Comparison of ENCODE assay signal across 30 mouse cellular contexts in genomic region chr6:146976446-146976845, GRCm38 (mm10). TPM values are rescaled to one million over a fixed set of nuclear protein-coding genes. Genes with fewer than 3 reads are reported as not detected.
DNase-seq lines count a peak whose midpoint lies in the region; ATAC-seq and TF ChIP-seq lines count a peak whose summit lies in the region.
"Had no signal": no experiment of that assay in that cellular context is flagged by ENCODE, and none has a peak within 500 bp of the region (broad histone marks: within the 10 kb centered on the region; RNA-seq: fewer than 3 reads in every experiment).

No protein-coding gene starts in this region.

- no peaks in the 10 kb centered on the region for H3K27me3 ChIP-seq in heart, embryonic 12.5 days (replicated peaks)
- no peaks in the 10 kb centered on the region for H3K27me3 ChIP-seq in heart, embryonic 16.5 days (ENCODE audit: control insufficient read depth, insufficient read depth, low read length)
- H3K27me3 ChIP-seq in heart, adult 2 months (ENCODE audit: control insufficient read depth, insufficient read depth, low read length), result no peaks in the 10 kb centered on the region
- H3K27me3 ChIP-seq: embryonic facial prominence, embryonic 13.5 days; forebrain, embryonic 12.5 days; forebrain, embryonic 15.5 days had no signal

- 53% methylated on average over 8 of the region's 8 CpGs for WGBS in heart, embryonic 12.5 days
- WGBS in heart, embryonic 16.5 days, result 58% methylated on average over 8 of the region's 8 CpGs
- WGBS in heart, adult 2 months, result 72% methylated on average over 8 of the region's 8 CpGs

- H3K4me1 ChIP-seq in heart, embryonic 12.5 days (replicated peaks), result peaks cover 52% of the 10 kb centered on the region
- peaks cover 38% of the 10 kb centered on the region for H3K4me1 ChIP-seq in heart, embryonic 16.5 days (ENCODE audit: control insufficient read depth, insufficient read depth, low read length)
- peaks cover 5% of the 10 kb centered on the region for H3K4me1 ChIP-seq in heart, adult 2 months (ENCODE audit: control insufficient read depth, insufficient read depth, low read length)

- peak; percentile 75 for DNase-seq in heart, adult 11 months
- no peak for DNase-seq in heart, postnatal 4 days
- no peak for DNase-seq in heart, postnatal 10 days
- DNase-seq in heart, adult 2 months, result no peak
- peak; percentile 10 for DNase-seq in testis, postnatal 10 days (ENCODE audit: low spot score)
- DNase-seq in testis, postnatal 14 days (ENCODE audit: low spot score), result no peak
- DNase-seq: adrenal gland, adult 8-10 months; adrenal gland, postnatal 25 days; cerebellum, adult 11-12 months; cerebellum, adult 8-10 months; cerebellum, postnatal 10 days; cerebellum, postnatal 36 days; embryo, embryonic 11 days; gastrocnemius, postnatal 25 days; kidney, adult 18-20 months had no signal

- H3K79me2 ChIP-seq in heart, adult 2 months (replicated peaks; ENCODE audit: control insufficient read depth, insufficient read depth, low read length), result no peaks in the 10 kb centered on the region

- no peak overlapping the region for H3K4me2 ChIP-seq in heart, embryonic 12.5 days
- no peak overlapping the region for H3K4me2 ChIP-seq in heart, embryonic 16.5 days (ENCODE audit: low read depth, low read length)
- H3K4me2 ChIP-seq: embryonic facial prominence, embryonic 13.5 days; forebrain, embryonic 12.5 days; forebrain, embryonic 15.5 days; hindbrain, embryonic 14.5 days had no signal

- H3K4me3 ChIP-seq in heart, embryonic 12.5 days, result no peak overlapping the region
- H3K4me3 ChIP-seq in heart, embryonic 16.5 days (ENCODE audit: low read length), result no peak overlapping the region
- H3K4me3 ChIP-seq in heart, adult 2 months, result no peak overlapping the region
- H3K4me3 ChIP-seq: embryonic facial prominence, embryonic 10.5 days; embryonic facial prominence, embryonic 13.5 days; erythroblast, embryonic 14.5 days; forebrain, embryonic 12.5 days; forebrain, embryonic 15.5 days had no signal

- TF ChIP-seq CTCF in heart, adult 2 months (IDR thresholded peaks at IDR 0.05), result no peak

- H3K36me3 ChIP-seq in heart, embryonic 12.5 days, result peaks cover 13% of the 10 kb centered on the region
- H3K36me3 ChIP-seq in heart, embryonic 16.5 days (ENCODE audit: control insufficient read depth, insufficient read depth), result 0 out of 2 replicates have a peak, but pooled peaks cover 2% of the 10 kb centered on the region
- peaks cover 5% of the 10 kb centered on the region; the same call in 1 of the 2 replicates for H3K36me3 ChIP-seq in heart, adult 2 months (ENCODE audit: control insufficient read depth, insufficient read depth, low read length)
- H3K36me3 ChIP-seq: embryonic facial prominence, embryonic 10.5 days; forebrain, embryonic 12.5 days; forebrain, embryonic 15.5 days had no signal

- no peaks in the 10 kb centered on the region for H3K9me3 ChIP-seq in heart, embryonic 12.5 days (replicated peaks)
- no peaks in the 10 kb centered on the region for H3K9me3 ChIP-seq in heart, embryonic 16.5 days (replicated peaks; ENCODE audit: control insufficient read depth, low read length)
- H3K9me3 ChIP-seq: embryonic facial prominence, embryonic 10.5 days; embryonic facial prominence, embryonic 13.5 days; forebrain, embryonic 12.5 days; forebrain, embryonic 15.5 days had no signal

- TF ChIP-seq POLR2A in heart, adult 2 months (IDR thresholded peaks at IDR 0.05; ENCODE audit: insufficient read depth, low read depth, low read length), result no peak

- no peak overlapping the region for H3K9ac ChIP-seq in heart, embryonic 12.5 days
- H3K9ac ChIP-seq in heart, embryonic 16.5 days (ENCODE audit: low read length), result no peak overlapping the region
- H3K9ac ChIP-seq in heart, adult 2 months (ENCODE audit: low read depth, low read length), result no peak overlapping the region
- H3K9ac ChIP-seq: embryonic facial prominence, embryonic 13.5 days; forebrain, embryonic 12.5 days; forebrain, embryonic 15.5 days; hindbrain, embryonic 14.5 days had no signal

- ATAC-seq in heart, embryonic 12.5 days (ENCODE audit: insufficient number of reproducible peaks, low FRiP score), result no peak
- ATAC-seq in heart, embryonic 16.5 days (replicated peaks; ENCODE audit: extremely low read depth, insufficient read depth, low FRiP score), result no peak
- ATAC-seq: activated CD4-positive, CD25-positive, alpha-beta regulatory T cell, adult 4 months; forebrain, embryonic 15.5 days; hindbrain, postnatal 0 days; inflammation-experienced regulatory T-cells, adult 6 months; intestine, embryonic 16.5 days had no signal

- 0 out of 2 replicates have a peak overlapping the region, but pooled peaks have one; percentile 13 for H3K27ac ChIP-seq in heart, embryonic 12.5 days (ENCODE audit: poor library complexity, severe bottlenecking)
- peak overlapping the region; percentile 21; the same call in 1 of the 2 replicates for H3K27ac ChIP-seq in heart, embryonic 16.5 days (ENCODE audit: low read length)
- H3K27ac ChIP-seq in heart, adult 2 months, result no peak overlapping the region
- H3K27ac ChIP-seq: embryonic facial prominence, embryonic 10.5 days; embryonic facial prominence, embryonic 13.5 days; forebrain, embryonic 12.5 days; forebrain, embryonic 15.5 days; hindbrain, embryonic 14.5 days; hindbrain, postnatal 0 days had no signal

- intact Hi-C loops in heart, postnatal 10 days (cut with DNase I), result no loop called here
- intact Hi-C loops in heart, adult 2 months (cut with DNase I), result no loop called here

- no peak for TF ChIP-seq EP300 in heart, adult 2 months (IDR thresholded peaks at IDR 0.05; ENCODE audit: insufficient read depth, low read depth, low read length)

RNA-seq across cellular contexts. Expression of gene 1700034J05Rik, which starts 22.2 kb away (rescaled TPM):
- total RNA-seq in heart, postnatal 4 days (2021), result not detected
- polyA plus RNA-seq in heart, embryonic 12.5 days (2016; fragmentation: Nextera tagmentation; extraction: Ambion mirVana), result 0.17 and 0.23 TPM in 2 replicates
- total RNA-seq in heart, postnatal 10 days (2021), result not detected
- polyA plus RNA-seq in heart, embryonic 16.5 days (2015; fragmentation: Nextera tagmentation; extraction: Ambion mirVana), result 0.09 and 0.12 TPM in 2 replicates
- not detected for total RNA-seq in heart, adult 2 months (2021)
- polyA plus RNA-seq in heart, adult 2 months (2012; rRNA removed), result not detected in 2 replicates
- total RNA-seq: adrenal gland, adult 8-10 months; adrenal gland, postnatal 25 days; gastrocnemius, adult 8-10 months; gastrocnemius, postnatal 25 days; hindbrain, postnatal 0 days had no signal
- polyA plus RNA-seq: activated CD4-positive, CD25-positive, alpha-beta regulatory T cell, adult 4 months; brain, embryonic 14.5 days; cortical plate, adult 2 months; erythroblast, embryonic 14.5 days; forebrain, embryonic 12.5 days; forebrain, embryonic 15.5 days; hindbrain, postnatal 0 days had no signal

RNA-seq across cellular contexts. Expression of gene Rep15, which starts 55.9 kb away (rescaled TPM):
- 1 to 10 TPM; 1.3 to 1.4 TPM for total RNA-seq in heart, postnatal 4 days (2021)
- polyA plus RNA-seq in heart, embryonic 12.5 days (2016; fragmentation: Nextera tagmentation; extraction: Ambion mirVana), result 0.83 and 1.1 TPM in 2 replicates
- total RNA-seq in heart, postnatal 10 days (2021), result 1 to 10 TPM; 1.1 to 1.3 TPM
- 0.49 and 0.60 TPM in 2 replicates for polyA plus RNA-seq in heart, embryonic 16.5 days (2015; fragmentation: Nextera tagmentation; extraction: Ambion mirVana)
- under 1 TPM; 0.86 to 0.96 TPM for total RNA-seq in heart, adult 2 months (2021)
- polyA plus RNA-seq in heart, adult 2 months (2012; rRNA removed), result 0.12 and 0.56 TPM in 2 replicates
- total RNA-seq: hindbrain, postnatal 0 days had no signal
- polyA plus RNA-seq: erythroblast, embryonic 14.5 days had no signal

Comparison
In these comparisons a context has a peak if more than half of its experiments do, and no peak if none do; other contexts are left out.
1. DNase-seq: peak in heart, adult 11 months (single experiment) and testis, postnatal 10 days (single experiment); none in heart, postnatal 4 days (single experiment), heart, postnatal 10 days (0 of 2), heart, adult 2 months (0 of 2) and testis, postnatal 14 days (single experiment).